Mouse (Mus musculus): ENCODE results near the gene Col26a1. TPM values are rescaled to one million over a fixed set of nuclear protein-coding genes. Genes with fewer than 3 reads are reported as not detected.

The Col26a1 gene
- polyA plus RNA-seq, 1 experiment = 1.00 TPM

- H3ac ChIP-seq (ENCODE audit: control insufficient read depth, insufficient read length) = no peak overlapping the region
- H3K27me3 ChIP-seq (ENCODE audit: control insufficient read depth, insufficient read depth, insufficient read length) = no peaks in the 10 kb centered on the region
- no peak overlapping the region for H3K4me2 ChIP-seq (ENCODE audit: low read depth)
- TF ChIP-seq MYOD1 (IDR thresholded peaks at IDR 0.05; ENCODE audit: control insufficient read depth in 1 of 3, insufficient read length in 2 of 3, low read depth in 2 of 3) (no peak), MAX (IDR thresholded peaks at IDR 0.05; ENCODE audit: low read depth) (no peak), MYOG (IDR thresholded peaks at IDR 0.05; ENCODE audit: control insufficient read depth in 1 of 3, insufficient read depth in 1 of 3, insufficient read length in 2 of 3, low read depth in 2 of 3) (no peak), CEBPB (IDR thresholded peaks at IDR 0.05; ENCODE audit: insufficient read depth, poor library complexity, severe bottlenecking) (no peak), TCF3 (IDR thresholded peaks at IDR 0.05; ENCODE audit: insufficient read length, low read depth) (no peak), USF1 (IDR thresholded peaks at IDR 0.05; ENCODE audit: low read depth) (no peak), SRF (IDR thresholded peaks at IDR 0.05; ENCODE audit: control insufficient read depth, insufficient read length, low read depth) (no peak), POLR2AphosphoS2 (IDR thresholded peaks at IDR 0.05; ENCODE audit: insufficient read length, low read depth) (no peak), TCF12 (IDR thresholded peaks at IDR 0.05; ENCODE audit: insufficient read depth, poor library complexity, severe bottlenecking) (no peak), REST (IDR thresholded peaks at IDR 0.05; ENCODE audit: insufficient read depth, insufficient read length) (no peak), POLR2A (IDR thresholded peaks at IDR 0.05; ENCODE audit: insufficient read length, low read depth) (no peak), E2F4 (IDR thresholded peaks at IDR 0.05; ENCODE audit: insufficient read depth) (no peak)
- no peaks in the 10 kb centered on the region for H3K79me2 ChIP-seq (ENCODE audit: control insufficient read depth, insufficient read depth)
- H3K4me3 ChIP-seq = no peak overlapping the region
- H3K36me3 ChIP-seq (ENCODE audit: control insufficient read depth, insufficient read depth) = no peaks in the 10 kb centered on the region
Observed at GRCm38 (mm10) chr5:136863276-136863675, 19.7 kb downstream of the Col26a1 start.

GRCm38 (mm10) chr5:136862806-136863205 lies 20.2 kb downstream of the Col26a1 start:
- no peaks in the 10 kb centered on the region for H3K79me2 ChIP-seq (ENCODE audit: control insufficient read depth, insufficient read depth)
- no peak for TF ChIP-seq TCF12 (IDR thresholded peaks at IDR 0.05; ENCODE audit: insufficient read depth, poor library complexity, severe bottlenecking)
- no peak for TF ChIP-seq TCF3 (IDR thresholded peaks at IDR 0.05; ENCODE audit: insufficient read length, low read depth)
- TF ChIP-seq MYOD1 (IDR thresholded peaks at IDR 0.05; ENCODE audit: control insufficient read depth in 1 of 3, insufficient read length in 2 of 3, low read depth in 2 of 3) = no peak
- TF ChIP-seq E2F4 (IDR thresholded peaks at IDR 0.05; ENCODE audit: insufficient read depth) = no peak
- TF ChIP-seq REST (IDR thresholded peaks at IDR 0.05; ENCODE audit: insufficient read depth, insufficient read length) = no peak
- TF ChIP-seq CEBPB (IDR thresholded peaks at IDR 0.05; ENCODE audit: insufficient read depth, poor library complexity, severe bottlenecking) = no peak
- no peak for TF ChIP-seq MAX (IDR thresholded peaks at IDR 0.05; ENCODE audit: low read depth)
- no peak for TF ChIP-seq POLR2A (IDR thresholded peaks at IDR 0.05; ENCODE audit: insufficient read length, low read depth)
- TF ChIP-seq USF1 (IDR thresholded peaks at IDR 0.05; ENCODE audit: low read depth) = no peak
- no peak for TF ChIP-seq SRF (IDR thresholded peaks at IDR 0.05; ENCODE audit: control insufficient read depth, insufficient read length, low read depth)
- TF ChIP-seq POLR2AphosphoS2 (IDR thresholded peaks at IDR 0.05; ENCODE audit: insufficient read length, low read depth) = no peak
- no peak for TF ChIP-seq MYOG (IDR thresholded peaks at IDR 0.05; ENCODE audit: control insufficient read depth in 1 of 3, insufficient read depth in 1 of 3, insufficient read length in 2 of 3, low read depth in 2 of 3)
- no peak overlapping the region for H3K4me3 ChIP-seq
- H3K27me3 ChIP-seq (ENCODE audit: control insufficient read depth, insufficient read depth, insufficient read length) = no peaks in the 10 kb centered on the region
- no peak overlapping the region for H3K4me2 ChIP-seq (ENCODE audit: low read depth)
- no peak overlapping the region for H3ac ChIP-seq (ENCODE audit: control insufficient read depth, insufficient read length)
- H3K36me3 ChIP-seq (ENCODE audit: control insufficient read depth, insufficient read depth) = no peaks in the 10 kb centered on the region

GRCm38 (mm10) chr5:136861191-136861940 lies 21.6 kb downstream of the Col26a1 start:
- TF ChIP-seq POLR2AphosphoS2 (IDR thresholded peaks at IDR 0.05; ENCODE audit: insufficient read length, low read depth) = no peak
- TF ChIP-seq REST (IDR thresholded peaks at IDR 0.05; ENCODE audit: insufficient read depth, insufficient read length) = no peak
- TF ChIP-seq MAX (IDR thresholded peaks at IDR 0.05; ENCODE audit: low read depth) = no peak
- no peak for TF ChIP-seq E2F4 (IDR thresholded peaks at IDR 0.05; ENCODE audit: insufficient read depth)
- TF ChIP-seq MYOG (IDR thresholded peaks at IDR 0.05; ENCODE audit: control insufficient read depth in 1 of 3, insufficient read depth in 1 of 3, insufficient read length in 2 of 3, low read depth in 2 of 3) = no peak
- no peak for TF ChIP-seq CEBPB (IDR thresholded peaks at IDR 0.05; ENCODE audit: insufficient read depth, poor library complexity, severe bottlenecking)
- no peak for TF ChIP-seq TCF12 (IDR thresholded peaks at IDR 0.05; ENCODE audit: insufficient read depth, poor library complexity, severe bottlenecking)
- TF ChIP-seq MYOD1 (IDR thresholded peaks at IDR 0.05; ENCODE audit: control insufficient read depth in 1 of 3, insufficient read length in 2 of 3, low read depth in 2 of 3) = no peak
- no peak for TF ChIP-seq POLR2A (IDR thresholded peaks at IDR 0.05; ENCODE audit: insufficient read length, low read depth)
- TF ChIP-seq SRF (IDR thresholded peaks at IDR 0.05; ENCODE audit: control insufficient read depth, insufficient read length, low read depth) = no peak
- TF ChIP-seq USF1 (IDR thresholded peaks at IDR 0.05; ENCODE audit: low read depth) = no peak
- TF ChIP-seq TCF3 (IDR thresholded peaks at IDR 0.05; ENCODE audit: insufficient read length, low read depth) = no peak
- Histone ChIP-seq H3K79me2 (ENCODE audit: control insufficient read depth, insufficient read depth) (no peaks in the 10 kb centered on the region), H3K36me3 (ENCODE audit: control insufficient read depth, insufficient read depth) (no peaks in the 10 kb centered on the region), H3K27me3 (ENCODE audit: control insufficient read depth, insufficient read depth, insufficient read length) (no peaks in the 10 kb centered on the region), H3K4me2 (ENCODE audit: low read depth) (no peak overlapping the region), H3K4me3 (no peak overlapping the region), H3ac (ENCODE audit: control insufficient read depth, insufficient read length) (no peak overlapping the region)

GRCm38 (mm10) chr5:136850716-136851115 lies 32.3 kb downstream of the Col26a1 start:
- Histone ChIP-seq H3K4me3 (no peak overlapping the region), H3K36me3 (ENCODE audit: control insufficient read depth, insufficient read depth) (no peaks in the 10 kb centered on the region), H3K4me2 (ENCODE audit: low read depth) (no peak overlapping the region), H3K27me3 (ENCODE audit: control insufficient read depth, insufficient read depth, insufficient read length) (no peaks in the 10 kb centered on the region), H3K79me2 (ENCODE audit: control insufficient read depth, insufficient read depth) (no peaks in the 10 kb centered on the region), H3ac (ENCODE audit: control insufficient read depth, insufficient read length) (no peak overlapping the region)
- TF ChIP-seq CEBPB (IDR thresholded peaks at IDR 0.05; ENCODE audit: insufficient read depth, poor library complexity, severe bottlenecking) (no peak), MAX (IDR thresholded peaks at IDR 0.05; ENCODE audit: low read depth) (no peak), MYOD1 (IDR thresholded peaks at IDR 0.05; ENCODE audit: control insufficient read depth in 1 of 3, insufficient read length in 2 of 3, low read depth in 2 of 3) (no peak), E2F4 (IDR thresholded peaks at IDR 0.05; ENCODE audit: insufficient read depth) (no peak), TCF12 (IDR thresholded peaks at IDR 0.05; ENCODE audit: insufficient read depth, poor library complexity, severe bottlenecking) (no peak)

Data from myocyte (in vitro differentiated cells).